ENCODE assay signal across 8 mouse cellular contexts in genomic region chr9:87973531-87973930, GRCm38 (mm10).
DNase-seq lines count a peak whose midpoint lies in the region; ATAC-seq and TF ChIP-seq lines count a peak whose summit lies in the region.

No protein-coding gene starts in this region.

- no peaks in the 10 kb centered on the region for H3K4me1 ChIP-seq in lung, postnatal 0 days (ENCODE audit: insufficient read depth, low read depth, low read length)
- no peaks in the 10 kb centered on the region for H3K4me1 ChIP-seq in cortical plate, adult 2 months (ENCODE audit: control insufficient read depth, insufficient read depth, low read length)
- no peaks in the 10 kb centered on the region for H3K4me1 ChIP-seq in neural tube, embryonic 11.5 days (ENCODE audit: control insufficient read depth, insufficient read depth, low read length)

- ATAC-seq in lung, postnatal 0 days: no peak
- 0 out of 2 replicates have a peak, but pooled peaks have one; percentile 7 for ATAC-seq in neural tube, embryonic 11.5 days (ENCODE audit: insufficient read depth, low FRiP score, low TSS enrichment)
- ATAC-seq in frontal cortex, adult (ENCODE audit: low TSS enrichment): no peak

- no peak for DNase-seq in gastrocnemius, adult 2 months
- no peak for DNase-seq in gastrocnemius, adult 8-10 months (ENCODE audit: low spot score in 2 of 2)
- no peak for DNase-seq in lung, postnatal 0 days (ENCODE audit: low spot score)
- DNase-seq in lung, postnatal 4 days: no peak
- peak; percentile 15 for DNase-seq in neural tube, embryonic 11.5 days (ENCODE audit: low spot score)
- no peak for DNase-seq in spleen, postnatal 4 days (ENCODE audit: low spot score in 2 of 2)

- whole genome bisulfite sequencing in lung, postnatal 0 days: 34% methylated on average over 6 of the region's 6 CpGs
- 41% methylated on average over 6 of the region's 6 CpGs for WGBS in neural tube, embryonic 11.5 days

- H3K27me3 ChIP-seq in lung, postnatal 0 days (replicated peaks; ENCODE audit: insufficient read depth, low read length): no peaks in the 10 kb centered on the region
- H3K27me3 ChIP-seq in neural tube, embryonic 11.5 days (ENCODE audit: control insufficient read depth, insufficient read depth, low read length): no peaks in the 10 kb centered on the region

- no peak overlapping the region for H3K9ac ChIP-seq in lung, postnatal 0 days (replicated peaks; ENCODE audit: low read depth)
- H3K9ac ChIP-seq in neural tube, embryonic 11.5 days (ENCODE audit: low read length): no peak overlapping the region

- H3K4me2 ChIP-seq in lung, postnatal 0 days (replicated peaks; ENCODE audit: low read depth, low read length): no peak overlapping the region
- no peak overlapping the region for H3K4me2 ChIP-seq in neural tube, embryonic 11.5 days (ENCODE audit: low read depth)

- no peaks in the 10 kb centered on the region for H3K9me3 ChIP-seq in lung, postnatal 0 days (ENCODE audit: low read length)
- no peaks in the 10 kb centered on the region for H3K9me3 ChIP-seq in neural tube, embryonic 11.5 days (ENCODE audit: control insufficient read depth, low read length)

- intact Hi-C loops in gastrocnemius, adult 2 months (cut with DNase I): no loop called here

- peak; percentile 50 for TF ChIP-seq CTCF in gastrocnemius, adult 2 months (IDR thresholded peaks at IDR 0.05)
- peak; percentile 59 for TF ChIP-seq CTCF in lung, postnatal 0 days (IDR thresholded peaks at IDR 0.05)
- TF ChIP-seq CTCF in cortical plate, adult 2 months (IDR thresholded peaks at IDR 0.05; ENCODE audit: extremely low read depth, insufficient read depth, low read length): peak; percentile 19; the same call in 1 of the 2 replicates

- no peak overlapping the region for H3K27ac ChIP-seq in gastrocnemius, adult 2 months
- no peak overlapping the region for H3K27ac ChIP-seq in lung, postnatal 0 days (ENCODE audit: low read length)
- H3K27ac ChIP-seq in cortical plate, adult 2 months (ENCODE audit: insufficient read depth, low read length): no peak overlapping the region
- H3K27ac ChIP-seq in neural tube, embryonic 11.5 days (ENCODE audit: low read depth, low read length): no peak overlapping the region

- H3K4me3 ChIP-seq in gastrocnemius, adult 2 months: no peak overlapping the region
- no peak overlapping the region for H3K4me3 ChIP-seq in lung, postnatal 0 days (ENCODE audit: low read depth, low read length)
- H3K4me3 ChIP-seq in cortical plate, adult 2 months (ENCODE audit: insufficient read depth, low read length): no peak overlapping the region
- H3K4me3 ChIP-seq in neural tube, embryonic 11.5 days (ENCODE audit: low read depth, low read length): no peak overlapping the region

- TF ChIP-seq EP300 in lung, postnatal 0 days (IDR thresholded peaks at IDR 0.05): no peak

- no peaks in the 10 kb centered on the region for H3K36me3 ChIP-seq in lung, postnatal 0 days (ENCODE audit: insufficient read depth, low read length)
- no peaks in the 10 kb centered on the region for H3K36me3 ChIP-seq in neural tube, embryonic 11.5 days (ENCODE audit: control insufficient read depth, insufficient read depth, low read length)

- no peak for TF ChIP-seq POLR2A in cortical plate, adult 2 months (IDR thresholded peaks at IDR 0.05; ENCODE audit: extremely low read depth, insufficient read depth, low read length)
